Mouse (Mus musculus): ENCODE results near the gene B2m. TPM values are rescaled to one million over a fixed set of nuclear protein-coding genes. Genes with fewer than 3 reads are reported as not detected.

Gene B2m
- polyA plus RNA-seq, 1 experiment from 2014 or later = 1,317 TPM

DNA sequence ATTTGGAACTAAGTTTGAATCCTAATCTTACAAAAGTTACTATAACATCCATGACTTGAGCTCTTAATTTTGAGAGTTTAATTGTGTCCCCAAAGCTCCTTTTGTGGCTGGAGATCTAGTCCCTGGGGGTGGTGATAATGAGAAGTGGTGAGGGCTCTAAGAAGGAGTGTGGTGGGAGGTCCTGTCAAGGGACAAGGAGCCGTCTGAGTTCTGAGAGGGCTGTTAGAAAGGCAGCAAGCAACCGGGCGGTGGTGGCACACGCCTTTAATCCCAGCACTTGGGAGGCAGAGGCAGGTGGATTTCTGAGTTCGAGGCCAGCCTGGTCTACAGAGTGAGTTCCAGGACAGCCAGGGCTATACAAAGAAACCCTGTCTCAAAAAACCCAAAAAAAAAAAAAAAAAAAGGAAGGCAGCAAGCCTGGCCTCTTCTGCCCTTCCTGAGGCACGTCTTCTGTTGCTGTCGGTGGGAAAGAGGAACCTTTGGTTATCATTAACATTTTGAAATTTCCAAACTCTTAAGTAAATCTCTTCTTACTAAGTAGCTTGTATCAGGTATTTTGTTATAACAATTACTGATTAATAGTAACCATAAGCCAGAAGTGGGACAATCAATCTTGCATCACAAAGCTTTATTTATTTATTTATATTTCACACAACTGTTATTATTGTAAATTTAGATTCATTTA, 6.3 kb downstream of the B2m start:
- ATAC-seq (no peak), DNase-seq (no peak)
- no peak overlapping the region for H3K4me2 ChIP-seq (ENCODE audit: low read depth, low read length)
- TF ChIP-seq CTCF (IDR thresholded peaks at IDR 0.05; ENCODE audit: low read depth) (no peak), EP300 (IDR thresholded peaks at IDR 0.05; ENCODE audit: low read depth) (no peak)
- H3K9ac ChIP-seq (replicated peaks) = no peak overlapping the region
- no peaks in the 10 kb centered on the region for H3K9me3 ChIP-seq (ENCODE audit: low read length)
- no peaks in the 10 kb centered on the region for H3K27me3 ChIP-seq (ENCODE audit: insufficient read depth, low read length)
- H3K36me3 ChIP-seq (replicated peaks; ENCODE audit: insufficient read depth, low read length) = peaks cover 44% of the 10 kb centered on the region
- H3K27ac ChIP-seq (ENCODE audit: low read depth) = 0 out of 2 replicates have a peak overlapping the region, but pooled peaks have one; percentile 42
- no peak overlapping the region for H3K4me3 ChIP-seq (ENCODE audit: low read depth, low read length)
- WGBS (ENCODE audit: insufficient replicate concordance) = 57% methylated on average over 6 of the region's 7 CpGs
- peaks cover 38% of the 10 kb centered on the region for H3K4me1 ChIP-seq (ENCODE audit: insufficient read depth)

DNA sequence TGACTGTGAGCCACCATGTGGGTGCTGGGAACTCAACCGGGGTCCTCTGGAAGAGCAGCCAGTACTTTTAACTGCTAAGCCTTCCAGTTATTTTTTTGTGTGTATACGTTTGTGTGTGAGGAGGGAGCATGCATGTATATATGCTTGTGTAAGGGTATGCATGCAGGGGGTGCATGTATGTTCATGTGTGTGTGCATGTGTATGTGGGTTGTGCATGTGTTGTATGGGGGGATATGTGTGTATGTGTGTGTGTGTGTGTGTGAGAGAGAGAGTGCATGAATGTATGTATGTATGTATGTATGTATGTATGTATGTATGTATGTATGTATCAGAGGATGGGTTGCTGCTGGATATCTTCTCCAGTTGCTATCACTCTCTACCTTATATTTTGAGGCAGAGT, 7.0 kb downstream of the B2m start:
- H3K4me3 ChIP-seq (ENCODE audit: low read depth, low read length) = no peak overlapping the region
- ATAC-seq (no peak), DNase-seq (no peak)
- H3K4me2 ChIP-seq (ENCODE audit: low read depth, low read length) = no peak overlapping the region
- no peak overlapping the region for H3K9ac ChIP-seq (replicated peaks)
- TF ChIP-seq CTCF (IDR thresholded peaks at IDR 0.05; ENCODE audit: low read depth) (no peak), EP300 (IDR thresholded peaks at IDR 0.05; ENCODE audit: low read depth) (no peak)
- no peaks in the 10 kb centered on the region for H3K9me3 ChIP-seq (ENCODE audit: low read length)
- 83% methylated on average over 2 of the region's 2 CpGs for WGBS (ENCODE audit: insufficient replicate concordance)
- H3K36me3 ChIP-seq (replicated peaks; ENCODE audit: insufficient read depth, low read length) = peaks cover 44% of the 10 kb centered on the region
- no peaks in the 10 kb centered on the region for H3K27me3 ChIP-seq (ENCODE audit: insufficient read depth, low read length)
- H3K4me1 ChIP-seq (ENCODE audit: insufficient read depth) = peaks cover 34% of the 10 kb centered on the region
- H3K27ac ChIP-seq (ENCODE audit: low read depth) = 0 out of 2 replicates have a peak overlapping the region, but pooled peaks have one; percentile 11

- H3K27ac ChIP-seq (ENCODE audit: low read depth) = peak overlapping the region; percentile 62
- H3K36me3 ChIP-seq (replicated peaks; ENCODE audit: insufficient read depth, low read length) = peaks cover 38% of the 10 kb centered on the region
- H3K9ac ChIP-seq (replicated peaks) = no peak overlapping the region
- H3K4me1 ChIP-seq (ENCODE audit: insufficient read depth) = peaks cover 28% of the 10 kb centered on the region
- no peak overlapping the region for H3K4me2 ChIP-seq (ENCODE audit: low read depth, low read length)
- TF ChIP-seq CTCF (IDR thresholded peaks at IDR 0.05; ENCODE audit: low read depth) = no peak
- no peak for TF ChIP-seq EP300 (IDR thresholded peaks at IDR 0.05; ENCODE audit: low read depth)
- DNase-seq (no peak), ATAC-seq (no peak)
- H3K4me3 ChIP-seq (ENCODE audit: low read depth, low read length) = no peak overlapping the region
- H3K27me3 ChIP-seq (ENCODE audit: insufficient read depth, low read length) = no peaks in the 10 kb centered on the region
- no peaks in the 10 kb centered on the region for H3K9me3 ChIP-seq (ENCODE audit: low read length)
- 56% methylated on average over 2 of the region's 2 CpGs for WGBS (ENCODE audit: insufficient replicate concordance)
Observed at GRCm38 (mm10) chr2:122155292-122155691, 7.8 kb downstream of the B2m start.

- WGBS (ENCODE audit: insufficient replicate concordance) = 50% methylated on average over 4 of the region's 4 CpGs
- Histone ChIP-seq H3K27ac (ENCODE audit: low read depth) (peak overlapping the region; percentile 62), H3K4me3 (ENCODE audit: low read depth, low read length) (no peak overlapping the region), H3K27me3 (ENCODE audit: insufficient read depth, low read length) (no peaks in the 10 kb centered on the region), H3K4me1 (ENCODE audit: insufficient read depth) (peaks cover 19% of the 10 kb centered on the region), H3K4me2 (ENCODE audit: low read depth, low read length) (peak overlapping the region; percentile 16; the same call in 1 of the 2 replicates), H3K9me3 (ENCODE audit: low read length) (no peaks in the 10 kb centered on the region), H3K9ac (replicated peaks) (no peak overlapping the region), H3K36me3 (replicated peaks; ENCODE audit: insufficient read depth, low read length) (peaks cover 29% of the 10 kb centered on the region)
- peak; percentile 58; the same call in 1 of the 2 replicates for TF ChIP-seq EP300 (IDR thresholded peaks at IDR 0.05; ENCODE audit: low read depth)
- no peak for TF ChIP-seq CTCF (IDR thresholded peaks at IDR 0.05; ENCODE audit: low read depth)
- ATAC-seq = peak; percentile 89
- DNase-seq = peak; percentile 60
Observed at GRCm38 (mm10) chr2:122156051-122156700, 8.7 kb downstream of the B2m start.

DNA sequence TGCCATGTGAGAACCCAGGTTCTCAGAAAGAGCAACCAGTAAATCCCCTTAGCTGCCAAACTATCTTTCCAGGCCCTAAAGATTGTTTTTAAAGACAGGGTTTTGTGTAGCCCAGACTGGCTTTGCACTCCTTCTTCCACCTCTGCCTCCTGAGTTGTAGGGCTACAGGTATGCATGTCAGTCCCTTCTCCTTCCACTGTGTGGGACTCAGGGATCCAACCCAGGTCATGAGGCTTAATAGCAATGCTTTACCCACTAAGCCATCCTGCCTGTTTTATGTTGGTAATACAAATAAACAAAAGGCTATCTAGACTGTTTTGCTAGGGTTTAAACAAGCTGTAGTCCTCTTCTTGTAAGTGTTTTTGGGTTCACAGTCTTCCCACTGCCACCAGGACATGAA, 10.1 kb downstream of the B2m start:
- Histone ChIP-seq H3K4me1 (ENCODE audit: insufficient read depth) (peaks cover 12% of the 10 kb centered on the region), H3K4me3 (ENCODE audit: low read depth, low read length) (no peak overlapping the region), H3K9me3 (ENCODE audit: low read length) (no peaks in the 10 kb centered on the region), H3K4me2 (ENCODE audit: low read depth, low read length) (no peak overlapping the region), H3K36me3 (replicated peaks; ENCODE audit: insufficient read depth, low read length) (peaks cover 16% of the 10 kb centered on the region), H3K9ac (replicated peaks) (no peak overlapping the region), H3K27ac (ENCODE audit: low read depth) (no peak overlapping the region), H3K27me3 (ENCODE audit: insufficient read depth, low read length) (no peaks in the 10 kb centered on the region)
- no peak for TF ChIP-seq CTCF (IDR thresholded peaks at IDR 0.05; ENCODE audit: low read depth)
- TF ChIP-seq EP300 (IDR thresholded peaks at IDR 0.05; ENCODE audit: low read depth) = no peak
- no peak for DNase-seq
- no peak for ATAC-seq

DNA sequence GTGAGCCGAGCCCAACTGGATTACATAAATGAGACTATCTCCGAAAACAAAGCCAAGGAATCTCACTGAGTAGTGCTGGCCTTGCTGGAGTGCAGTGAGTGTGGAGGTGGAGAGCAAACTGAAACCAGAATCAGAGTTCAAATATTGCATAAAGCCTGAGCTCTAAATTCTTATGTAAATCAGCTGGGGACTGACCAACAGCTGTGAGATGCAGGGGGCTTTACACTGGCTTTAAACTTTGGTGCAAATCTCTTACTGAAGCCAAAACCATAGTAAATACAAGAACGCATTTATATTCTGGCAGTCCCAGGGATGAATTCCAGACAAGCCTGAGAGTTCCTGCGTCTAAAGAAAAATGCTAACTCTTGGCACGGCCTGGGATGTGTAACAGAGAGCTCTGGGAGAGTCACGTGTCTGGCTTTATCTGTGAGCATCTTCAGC, 10.9 kb downstream of the B2m start:
- Histone ChIP-seq H3K27ac (ENCODE audit: low read depth) (peak overlapping the region; percentile 46; the same call in 1 of the 2 replicates), H3K9ac (replicated peaks) (no peak overlapping the region), H3K4me2 (ENCODE audit: low read depth, low read length) (no peak overlapping the region), H3K4me1 (ENCODE audit: insufficient read depth) (peaks cover 12% of the 10 kb centered on the region), H3K36me3 (replicated peaks; ENCODE audit: insufficient read depth, low read length) (peaks cover 10% of the 10 kb centered on the region; the same call in 1 of the 2 replicates), H3K4me3 (ENCODE audit: low read depth, low read length) (no peak overlapping the region), H3K27me3 (ENCODE audit: insufficient read depth, low read length) (no peaks in the 10 kb centered on the region), H3K9me3 (ENCODE audit: low read length) (no peaks in the 10 kb centered on the region)
- 57% methylated on average over 6 of the region's 6 CpGs for WGBS (ENCODE audit: insufficient replicate concordance)
- no peak for TF ChIP-seq CTCF (IDR thresholded peaks at IDR 0.05; ENCODE audit: low read depth)
- TF ChIP-seq EP300 (IDR thresholded peaks at IDR 0.05; ENCODE audit: low read depth) = no peak
- DNase-seq (no peak), ATAC-seq (no peak)

Data from liver, postnatal 0 days (tissue).